Mouse (Mus musculus) heart, adult 2 months (tissue): Measurements from ENCODE around the gene Spindoc. TPM values are rescaled to one million over a fixed set of nuclear protein-coding genes. Genes with fewer than 3 reads are reported as not detected.
A peak's percentile ranks its signal among the peaks of the same experiment; 100 is the strongest.

ENCODE experiments used
- DNase-seq, 2 experiments: peaks; one replicate each; pipeline ENCODE4 v3.0.0; 2021
- H3K27ac ChIP-seq: fragments of 200-600 bp; 2 replicates; pipeline ENCODE4 v1.8.1; 2022
- H3K27me3 ChIP-seq: fragments of 200-500 bp; 2 replicates; pipeline ENCODE4 v1.6.1; 2012; ENCODE audit warnings: mild to moderate bottlenecking, low read length, inconsistent platforms, mixed read lengths; ENCODE audit not compliant: control insufficient read depth, insufficient read depth
- H3K36me3 ChIP-seq: fragments of 200-500 bp; 2 replicates; pipeline ENCODE4 v1.6.1; 2012; ENCODE audit warnings: low read length, inconsistent platforms; ENCODE audit not compliant: control insufficient read depth, insufficient read depth
- H3K4me1 ChIP-seq: fragments of 200-500 bp; 2 replicates; pipeline ENCODE4 v1.6.1; 2011; ENCODE audit warnings: low read length; ENCODE audit not compliant: control insufficient read depth, insufficient read depth
- H3K4me3 ChIP-seq: fragments of 200-600 bp; 2 replicates; pipeline ENCODE4 v1.8.1; 2022
- H3K79me2 ChIP-seq: fragments of 200-500 bp; replicated peaks from 2 replicates; pipeline ENCODE4 v1.6.1; 2012; ENCODE audit warnings: mild to moderate bottlenecking, inconsistent platforms, low read length, moderate library complexity, mixed read lengths; ENCODE audit not compliant: control insufficient read depth, insufficient read depth
- H3K9ac ChIP-seq: fragments of 200-500 bp; 2 replicates; pipeline ENCODE4 v1.6.1; 2012; ENCODE audit warnings: low read depth, mild to moderate bottlenecking, control low read depth, inconsistent platforms, low read length, mixed read lengths
- CTCF ChIP-seq: fragments of 200-600 bp; IDR thresholded peaks from 2 replicates; pipeline ENCODE4 v1.8.1; 2022; ENCODE audit warnings: antibody characterized with exemption, mild to moderate bottlenecking, moderate library complexity
- EP300 ChIP-seq: fragments of 200-500 bp; IDR thresholded peaks from 2 replicates; pipeline ENCODE4 v1.6.1; 2011; ENCODE audit warnings: low read depth, low read length, control low read depth; ENCODE audit not compliant: insufficient read depth
- POLR2A ChIP-seq: fragments of 200-500 bp; IDR thresholded peaks from 2 replicates; pipeline ENCODE4 v1.6.1; 2011; ENCODE audit warnings: mild to moderate bottlenecking, low read depth, low read length, control low read depth; ENCODE audit not compliant: insufficient read depth
- WGBS: fragments of 180-500 bp; shearing (Covaris S2); methylation state at CpG from one replicate; pipeline ENCODE4 v1.1.7; 2018; 5-methylcytosine and 5-hydroxymethylcytosine counted together
- intact Hi-C: fragments of 180-260 bp; cut with DNase I; formaldehyde crosslinking; loops from one replicate; pipeline ENCODE4 v1.15.1; 2025
- polyA plus RNA-seq: library from polyadenylated mRNA; depleted of rRNA; stranded (reverse); fragments of >200 nt; gene quantifications from 2 replicates; pipeline ENCODE4 v1.2.3, GENCODE M21; 2012
- total RNA-seq, 2 experiments: library from RNA; stranded (reverse); gene quantifications; 2 replicates each; pipeline ENCODE4 v1.2.3; 2021

The Spindoc gene
- total and polyA plus RNA-seq, 3 experiments = 11.6 to 14.0 (median 12.4) TPM

- WGBS = 5% methylated on average over 51 of the region's 51 CpGs
- 0 out of 2 replicates have a peak, but pooled peaks cover 1% of the 10 kb centered on the region for H3K79me2 ChIP-seq
- peak overlapping the region; percentile 62 for H3K9ac ChIP-seq
- intact Hi-C loops = no loop called here
- peak overlapping the region; percentile 67 for H3K27ac ChIP-seq
- TF ChIP-seq EP300 = 0 out of 2 replicates have a peak, but pooled peaks have one; percentile 39
- TF ChIP-seq POLR2A = no peak
- TF ChIP-seq CTCF = 0 out of 2 replicates have a peak, but pooled peaks have one; percentile 13
- DNase-seq = peak; percentile 94 to 97
- H3K4me1 ChIP-seq = peaks cover 7% of the 10 kb centered on the region
- H3K4me3 ChIP-seq = peak overlapping the region; percentile 50
- H3K36me3 ChIP-seq = no peaks in the 10 kb centered on the region; the same call in 1 of the 2 replicates
- no peaks in the 10 kb centered on the region for H3K27me3 ChIP-seq
Measured at GRCm38 (mm10) chr19:7423028-7423655, 40.3 kb upstream of the Spindoc start.

GRCm38 (mm10) chr19:7422656-7423027 lies 39.8 kb upstream of the Spindoc start:
- H3K4me3 ChIP-seq = peak overlapping the region; percentile 50
- H3K27ac ChIP-seq = peak overlapping the region; percentile 67
- no peaks in the 10 kb centered on the region; the same call in 1 of the 2 replicates for H3K36me3 ChIP-seq
- H3K27me3 ChIP-seq = no peaks in the 10 kb centered on the region
- 35% methylated on average over 35 of the region's 35 CpGs for WGBS
- peaks cover 7% of the 10 kb centered on the region for H3K4me1 ChIP-seq
- no peak for DNase-seq
- H3K79me2 ChIP-seq = 0 out of 2 replicates have a peak, but pooled peaks cover 1% of the 10 kb centered on the region
- no peak for TF ChIP-seq POLR2A
- no peak for TF ChIP-seq EP300
- TF ChIP-seq CTCF = no peak
- intact Hi-C loops = no loop called here
- H3K9ac ChIP-seq = peak overlapping the region; percentile 62

DNA sequence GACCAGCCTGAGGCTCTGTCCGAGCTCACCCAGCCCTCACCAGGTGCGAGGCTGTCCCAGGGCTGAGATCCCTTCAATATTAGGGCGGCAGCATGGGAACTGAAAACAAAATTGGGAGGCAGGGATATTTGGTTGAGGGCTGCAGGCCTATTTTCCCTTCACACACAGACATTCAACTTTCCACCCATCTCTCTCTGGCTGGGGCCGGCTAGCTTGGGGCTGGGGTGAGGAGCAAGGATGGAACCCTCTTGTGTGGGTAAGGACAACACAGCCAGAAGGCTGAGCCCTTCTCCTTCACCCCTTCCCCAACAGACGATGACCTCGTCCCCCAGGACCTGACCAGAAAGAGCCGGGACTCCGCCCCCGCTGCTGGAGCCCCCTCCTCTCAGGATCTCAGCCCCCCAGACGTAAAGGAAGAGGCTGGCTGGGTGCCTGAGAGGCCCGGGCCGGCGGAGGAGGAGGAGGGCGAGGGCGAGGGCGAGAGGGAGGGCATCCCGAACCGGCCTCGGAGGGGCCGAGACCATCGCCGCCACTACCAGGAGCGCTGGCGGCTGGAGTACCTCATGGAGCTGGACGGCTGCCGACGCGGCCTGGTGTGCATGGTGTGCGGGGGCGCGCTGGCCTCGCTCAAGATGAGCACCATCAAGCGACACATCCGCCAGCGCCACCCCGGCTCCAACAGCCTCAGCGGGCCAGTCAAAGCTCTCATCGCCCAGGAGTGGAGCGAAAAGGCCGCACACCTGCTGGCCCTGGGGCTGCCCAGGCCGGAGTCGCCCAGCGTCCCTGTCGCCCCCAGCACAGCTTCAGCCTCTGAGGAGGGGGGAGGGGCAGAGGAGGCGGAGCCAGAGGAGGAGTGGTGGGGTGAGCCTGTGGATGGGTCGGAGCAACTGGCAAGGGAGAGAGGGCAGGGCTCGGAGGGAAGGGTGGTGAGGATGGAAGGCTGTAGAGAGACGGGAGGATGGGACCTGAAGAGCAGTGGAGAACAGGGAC lies 39.1 kb upstream of the Spindoc start:
- Histone ChIP-seq H3K9ac (no peak overlapping the region), H3K4me1 (peaks cover 7% of the 10 kb centered on the region), H3K27me3 (no peaks in the 10 kb centered on the region), H3K27ac (no peak overlapping the region), H3K79me2 (0 out of 2 replicates have a peak, but pooled peaks cover 1% of the 10 kb centered on the region), H3K36me3 (no peaks in the 10 kb centered on the region; the same call in 1 of the 2 replicates), H3K4me3 (peak overlapping the region; percentile 50; the same call in 1 of the 2 replicates)
- intact Hi-C loops = no loop called here
- peak; percentile 40 to 59 for DNase-seq
- 59% methylated on average over 48 of the region's 48 CpGs for WGBS
- TF ChIP-seq POLR2A = no peak

DNA sequence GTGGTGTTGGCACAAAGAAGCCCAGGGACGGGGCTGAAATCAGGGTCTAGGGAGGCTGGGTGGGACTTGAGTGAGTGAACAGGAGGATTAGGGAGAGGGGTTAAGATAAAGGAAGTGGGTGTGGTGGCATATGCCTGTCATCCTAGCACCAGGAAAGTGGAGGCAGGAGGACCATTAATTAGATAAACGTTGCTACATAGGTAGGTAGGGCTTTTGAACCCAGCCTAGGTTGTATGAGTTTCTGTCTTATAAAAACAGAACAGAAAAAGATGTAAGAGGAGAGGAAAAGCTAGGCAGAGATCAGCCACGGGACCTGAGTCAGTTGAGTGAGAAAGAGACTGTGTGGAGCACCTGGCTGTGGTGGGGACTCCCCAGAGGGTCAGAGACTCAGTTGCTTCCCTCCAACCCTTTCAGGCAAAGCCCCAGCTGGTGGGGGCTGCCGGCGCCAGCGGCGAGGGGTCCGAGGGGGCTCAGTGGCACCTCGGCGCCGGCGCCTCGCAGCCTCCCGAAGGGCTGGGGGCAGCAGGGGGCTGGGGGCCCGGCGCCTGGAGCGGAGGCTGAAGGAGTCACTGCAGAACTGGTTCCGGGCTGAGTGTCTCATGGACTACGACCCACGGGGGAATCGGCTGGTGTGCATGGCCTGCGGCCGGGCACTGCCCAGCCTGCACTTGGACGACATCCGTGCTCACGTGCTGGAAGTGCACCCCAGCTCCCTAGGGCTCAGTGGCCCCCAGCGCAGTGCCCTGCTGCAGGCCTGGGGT lies 38.2 kb upstream of the Spindoc start:
- 0 out of 2 replicates have a peak, but pooled peaks cover 1% of the 10 kb centered on the region for H3K79me2 ChIP-seq
- H3K36me3 ChIP-seq = no peaks in the 10 kb centered on the region
- 88% methylated on average over 27 of the region's 27 CpGs for WGBS
- H3K27ac ChIP-seq = no peak overlapping the region
- intact Hi-C loops = no loop called here
- H3K27me3 ChIP-seq = no peaks in the 10 kb centered on the region
- no peak overlapping the region for H3K9ac ChIP-seq
- no peak for DNase-seq
- no peak overlapping the region for H3K4me3 ChIP-seq
- TF ChIP-seq POLR2A (no peak), CTCF (no peak), EP300 (no peak)
- H3K4me1 ChIP-seq = peaks cover 8% of the 10 kb centered on the region

GRCm38 (mm10) chr19:7420108-7420507 lies 37.3 kb upstream of the Spindoc start:
- Histone ChIP-seq H3K79me2 (0 out of 2 replicates have a peak, but pooled peaks cover 1% of the 10 kb centered on the region), H3K27ac (no peak overlapping the region), H3K4me3 (no peak overlapping the region), H3K36me3 (no peaks in the 10 kb centered on the region), H3K4me1 (peaks cover 10% of the 10 kb centered on the region), H3K9ac (no peak overlapping the region), H3K27me3 (no peaks in the 10 kb centered on the region)
- WGBS = 68% methylated on average over 12 of the region's 12 CpGs
- intact Hi-C loops = no loop called here
- TF ChIP-seq EP300 (no peak), POLR2A (no peak), CTCF (no peak)
- DNase-seq = no peak
